Mouse (Mus musculus) midbrain, embryonic 16.5 days (tissue): ENCODE measurements around the gene AI467606. TPM values are rescaled to one million over a fixed set of nuclear protein-coding genes. Genes with fewer than 3 reads are reported as not detected.

Experiments used
- ATAC-seq: fragments of 200-750 bp; cut with Nextera tagmentation; 2 replicates; pipeline ENCODE4 v1.8.0; 2017; ENCODE audit warnings: moderate TSS enrichment
- H3K27ac ChIP-seq: fragments of 300-500 bp; sonication (generic); 2 replicates; pipeline ENCODE4 v1.5.1; 2014; ENCODE audit warnings: mild to moderate bottlenecking, low read length, mixed read lengths
- H3K27me3 ChIP-seq: fragments of 300-500 bp; sonication (generic); 2 replicates; pipeline ENCODE4 v1.6.1; 2014; ENCODE audit warnings: low read depth, low read length, mixed read lengths; ENCODE audit not compliant: control insufficient read depth, insufficient read depth
- H3K36me3 ChIP-seq: fragments of 300-500 bp; sonication (generic); 2 replicates; pipeline ENCODE4 v1.6.1; 2014; ENCODE audit warnings: mild to moderate bottlenecking, low read length, moderate library complexity, mixed read lengths; ENCODE audit not compliant: control insufficient read depth, insufficient read depth
- H3K4me1 ChIP-seq: fragments of 300-500 bp; sonication (generic); 2 replicates; pipeline ENCODE4 v1.6.1; 2014; ENCODE audit warnings: mild to moderate bottlenecking, low read length, mixed read lengths; ENCODE audit not compliant: control insufficient read depth, insufficient read depth
- H3K4me2 ChIP-seq: fragments of 300-500 bp; sonication (generic); 2 replicates; pipeline ENCODE4 v1.6.1; 2014; ENCODE audit warnings: mild to moderate bottlenecking, low read length, mixed read lengths
- H3K4me3 ChIP-seq: fragments of 300-500 bp; sonication (generic); 2 replicates; pipeline ENCODE4 v1.5.1; 2014; ENCODE audit warnings: low read depth, mild to moderate bottlenecking, low read length, moderate library complexity, mixed read lengths
- H3K9ac ChIP-seq: fragments of 300-500 bp; sonication (generic); 2 replicates; pipeline ENCODE4 v1.6.1; 2014; ENCODE audit warnings: low read depth, low read length, mixed read lengths
- H3K9me3 ChIP-seq: fragments of 300-500 bp; sonication (generic); replicated peaks from 2 replicates; pipeline ENCODE4 v1.6.1; 2014; ENCODE audit warnings: mild to moderate bottlenecking, low read length, mixed read lengths; ENCODE audit not compliant: control insufficient read depth, poor library complexity, severe bottlenecking
- WGBS: fragments of 180-500 bp; shearing (Covaris S2); extraction: QIAGEN DNeasy Blood & Tissue Kit; methylation state at CpG from one replicate; pipeline ENCODE4 v1.1.7; 2014; 5-methylcytosine and 5-hydroxymethylcytosine counted together
- microRNA-seq: library from miRNA; unstranded; fragments of <30 nt; microRNA quantifications from one replicate; pipeline ENCODE4, GENCODE M21; 2017
- polyA plus RNA-seq: library from polyadenylated mRNA; unstranded; fragments of >200 nt; fragmentation: Nextera tagmentation; extraction: Ambion mirVana; gene quantifications from 2 replicates; pipeline ENCODE4 v1.2.1, GENCODE M21; 2015

The AI467606 gene
- polyA plus RNA-seq, 1 experiment from 2014 or later: 2.5 TPM

DNA sequence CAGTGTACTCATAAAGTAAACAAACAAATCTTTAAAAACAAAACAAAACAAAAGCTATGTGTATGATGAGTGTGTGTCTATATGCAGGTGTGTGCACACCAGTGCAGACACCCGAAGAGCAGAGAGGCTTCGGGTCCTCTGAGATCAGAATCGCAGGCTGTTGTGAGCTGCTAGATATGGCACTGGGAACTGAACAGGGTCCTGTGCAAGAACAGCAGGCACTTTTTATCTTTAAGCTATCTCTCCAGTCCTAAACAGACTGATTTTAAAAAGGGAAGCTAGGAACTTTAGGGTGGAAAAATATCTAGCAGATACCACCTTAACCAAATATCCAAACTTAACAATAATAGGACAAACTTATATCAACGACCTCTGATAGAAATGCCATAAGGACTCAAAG, 51.5 kb downstream of the AI467606 start:
- H3K4me2 ChIP-seq: no peak overlapping the region
- no peak overlapping the region for H3K9ac ChIP-seq
- no peak overlapping the region for H3K27ac ChIP-seq
- no peak overlapping the region for H3K4me3 ChIP-seq
- H3K4me1 ChIP-seq: no peaks in the 10 kb centered on the region
- H3K36me3 ChIP-seq: no peaks in the 10 kb centered on the region
- WGBS: 91% methylated on average over 4 of the region's 4 CpGs
- no peaks in the 10 kb centered on the region for H3K9me3 ChIP-seq
- no peaks in the 10 kb centered on the region for H3K27me3 ChIP-seq
- no peak for ATAC-seq

Small RNAs within 50 kb of the gene (microRNA-seq; reads per million reads assigned to microRNA genes)
- not detected for gene Gm44343

Other genes starting within 250 kb of the AI467606 start
- gene Doc2a, start 243.9 kb upstream of the AI467606 start, polyA plus RNA-seq: 24.2 and 35.8 TPM in 2 replicates
- 19.8 and 20.0 TPM in 2 replicates for gene Hirip3, start 229.4 kb upstream of the AI467606 start, polyA plus RNA-seq
- 94.6 and 98.3 TPM in 2 replicates for gene Ino80e, start 229.0 kb upstream of the AI467606 start, polyA plus RNA-seq
- 64.8 and 66.7 TPM in 2 replicates for gene Taok2, start 206.7 kb upstream of the AI467606 start, polyA plus RNA-seq
- 33.2 and 34.0 TPM in 2 replicates for gene Tmem219, start 168.4 kb upstream of the AI467606 start, polyA plus RNA-seq
- gene Kctd13, start 162.5 kb upstream of the AI467606 start, polyA plus RNA-seq: 135 and 140 TPM in 2 replicates
- 10.4 TPM in 2 replicates for gene Asphd1, start 141.8 kb upstream of the AI467606 start, polyA plus RNA-seq
- gene Sez6l2, start 140.8 kb upstream of the AI467606 start, polyA plus RNA-seq: 44.6 and 50.2 TPM in 2 replicates
- gene Cdipt, start 115.4 kb upstream of the AI467606 start, polyA plus RNA-seq: 132 and 141 TPM in 2 replicates
- 0.69 and 0.96 TPM in 2 replicates for gene Cdiptos, start 115.3 kb upstream of the AI467606 start, polyA plus RNA-seq
- gene Mvp, start 76.7 kb upstream of the AI467606 start, polyA plus RNA-seq: 2.9 and 3.2 TPM in 2 replicates
- gene Pagr1b, start 74.9 kb upstream of the AI467606 start, polyA plus RNA-seq: 0.50 TPM in 1 of 2 replicates, not detected in the other
- gene Pagr1a, start 74.0 kb upstream of the AI467606 start, polyA plus RNA-seq: 33.8 and 62.5 TPM in 2 replicates
- gene Gm42742, start 70.3 kb upstream of the AI467606 start, polyA plus RNA-seq: 30.9 and 61.5 TPM in 2 replicates
- 40.9 and 63.3 TPM in 2 replicates for gene Prrt2, start 70.1 kb upstream of the AI467606 start, polyA plus RNA-seq
- gene Maz, start 64.3 kb upstream of the AI467606 start, polyA plus RNA-seq: 46.7 and 51.5 TPM in 2 replicates
- 16.6 and 17.6 TPM in 2 replicates for gene Kif22, start 48.9 kb upstream of the AI467606 start, polyA plus RNA-seq
- not detected in 2 replicates for gene Zg16, start 4.0 kb upstream of the AI467606 start, polyA plus RNA-seq
- 0.68 and 0.77 TPM in 2 replicates for gene Qprt, start 30.9 kb downstream of the AI467606 start, polyA plus RNA-seq
- 0.05 TPM in 1 of 2 replicates, not detected in the other for gene Spn, start 46.5 kb downstream of the AI467606 start, polyA plus RNA-seq
- gene Cd2bp2, start 104.7 kb downstream of the AI467606 start, polyA plus RNA-seq: 76.1 and 85.7 TPM in 2 replicates
- 30.7 and 31.2 TPM in 2 replicates for gene Tbc1d10b, start 117.1 kb downstream of the AI467606 start, polyA plus RNA-seq
- 2.8 and 4.8 TPM in 2 replicates for gene Mylpf, start 117.5 kb downstream of the AI467606 start, polyA plus RNA-seq
- gene Zfp553, start 141.7 kb downstream of the AI467606 start, polyA plus RNA-seq: 48.7 and 54.9 TPM in 2 replicates
- 14.3 and 15.5 TPM in 2 replicates for gene Sept1, start 141.8 kb downstream of the AI467606 start, polyA plus RNA-seq
- gene Zfp771, start 152.9 kb downstream of the AI467606 start, polyA plus RNA-seq: 64.5 and 70.4 TPM in 2 replicates
- 112 and 120 TPM in 2 replicates for gene Dctpp1, start 169.3 kb downstream of the AI467606 start, polyA plus RNA-seq
- 59.4 and 59.7 TPM in 2 replicates for gene Sephs2, start 182.7 kb downstream of the AI467606 start, polyA plus RNA-seq
- gene Itgal, start 204.9 kb downstream of the AI467606 start, polyA plus RNA-seq: 0.25 and 0.31 TPM in 2 replicates